Mouse (Mus musculus) cortical plate, adult 2 months (tissue): Measurements from ENCODE around the gene Grb14.

Experiments used
- CTCF ChIP-seq: fragments of 200-500 bp; IDR thresholded peaks from 2 replicates; pipeline ENCODE4 v1.5.1; 2011; ENCODE audit warnings: mild to moderate bottlenecking, control low read depth, low read length; ENCODE audit not compliant: insufficient read depth; ENCODE audit errors: extremely low read depth
- POLR2A ChIP-seq: fragments of 200-500 bp; IDR thresholded peaks from 2 replicates; pipeline ENCODE4 v1.6.1; 2011; ENCODE audit warnings: mild to moderate bottlenecking, low read length, control low read depth; ENCODE audit not compliant: insufficient read depth; ENCODE audit errors: extremely low read depth

GRCm38 (mm10) chr2:65005044-65005443, 19.7 kb downstream of the Grb14 start:
- TF ChIP-seq POLR2A (no peak), CTCF (no peak)
